In genomic region chr12:119390192-119390684, GRCm38 (mm10) we compare ENCODE assay signal across 8 mouse cellular contexts.
DNase-seq lines count a peak whose midpoint lies in the region; ATAC-seq and TF ChIP-seq lines count a peak whose summit lies in the region.

No protein-coding gene starts in this region.

- no peak overlapping the region for H3K9ac ChIP-seq in CH12.LX (ENCODE audit: insufficient read depth, low read depth)
- no peak overlapping the region for H3K9ac ChIP-seq in hindbrain, embryonic 12.5 days

- no peak for TF ChIP-seq CTCF in CH12.LX (conservative IDR thresholded peaks at IDR 0.05 in 1 of 2, IDR thresholded peaks at IDR 0.05 in 1 of 2; ENCODE audit: low read depth in 2 of 2, low read length in 2 of 2)
- TF ChIP-seq CTCF in embryonic fibroblast, embryonic 13.5 days (IDR thresholded peaks at IDR 0.05; ENCODE audit: borderline replicate concordance, insufficient read depth, low read length), result no peak

- 67% methylated on average over 3 of the region's 3 CpGs for WGBS in hindbrain, embryonic 12.5 days

- peaks cover 3 to 38% of the 10 kb centered on the region in 2 experiments; a peak in 2 of 4 replicates for H3K4me1 ChIP-seq in CH12.LX (ENCODE audit: control insufficient read depth in 1 of 2, insufficient read depth in 2 of 2)
- H3K4me1 ChIP-seq in embryonic fibroblast, embryonic 13.5 days (ENCODE audit: control insufficient read depth, insufficient read depth, low read length), result peaks cover 13% of the 10 kb centered on the region
- no peaks in the 10 kb centered on the region for H3K4me1 ChIP-seq in hindbrain, embryonic 12.5 days

- no peak for ATAC-seq in hindbrain, embryonic 12.5 days (ENCODE audit: low FRiP score)

- H3K27me3 ChIP-seq in CH12.LX (replicated peaks), result no peaks in the 10 kb centered on the region
- H3K27me3 ChIP-seq in hindbrain, embryonic 12.5 days, result no peaks in the 10 kb centered on the region

- no peak for TF ChIP-seq POLR2A in CH12.LX (IDR thresholded peaks at IDR 0.05; ENCODE audit: low read depth, low read length)
- no peak for TF ChIP-seq POLR2A in embryonic fibroblast, embryonic 13.5 days (IDR thresholded peaks at IDR 0.05; ENCODE audit: low read depth, low read length)

- TF ChIP-seq RAD21 in CH12.LX (IDR thresholded peaks at IDR 0.05; ENCODE audit: low read depth, low read length), result no peak

- intact Hi-C loops in heart, postnatal 36 days (cut with DNase I), result no loop called here

- H3K36me3 ChIP-seq in CH12.LX (replicated peaks in 1 of 2; ENCODE audit: control insufficient read depth in 1 of 2, insufficient read depth in 1 of 2, low read length in 1 of 2), result no peaks in the 10 kb centered on the region
- no peaks in the 10 kb centered on the region for H3K36me3 ChIP-seq in hindbrain, embryonic 12.5 days

- H3K4me2 ChIP-seq in CH12.LX (ENCODE audit: insufficient read depth, low read depth, poor library complexity, severe bottlenecking), result no peak overlapping the region
- H3K4me2 ChIP-seq in hindbrain, embryonic 12.5 days (replicated peaks), result no peak overlapping the region

- H3K27ac ChIP-seq in CH12.LX (ENCODE audit: insufficient read depth, low read depth), result no peak overlapping the region
- peak overlapping the region; percentile 77 for H3K27ac ChIP-seq in embryonic fibroblast, embryonic 13.5 days (ENCODE audit: insufficient read depth, low read length)
- H3K27ac ChIP-seq in hindbrain, embryonic 12.5 days, result no peak overlapping the region

- H3K9me3 ChIP-seq in CH12.LX (replicated peaks; ENCODE audit: low read length), result no peaks in the 10 kb centered on the region
- no peaks in the 10 kb centered on the region for H3K9me3 ChIP-seq in hindbrain, embryonic 12.5 days (replicated peaks)

- no peaks in the 10 kb centered on the region for H3K79me2 ChIP-seq in CH12.LX (replicated peaks; ENCODE audit: control insufficient read depth, extremely low read depth, insufficient read depth, poor library complexity, severe bottlenecking)

- TF ChIP-seq EP300 in CH12.LX (IDR thresholded peaks at IDR 0.05; ENCODE audit: low read length), result no peak

- dilution Hi-C loops in CH12.LX (cut with MboI; ENCODE audit: extremely low pct_ligation_motif_present, extremely low pct_unique_long_range_greater_than_20kb, low sequenced_read_pairs), result no loop called here

- in situ Hi-C loops in CH12.LX (cut with MboI; ENCODE audit: low pct_ligation_motif_present, low pct_unique_long_range_greater_than_20kb, low sequenced_read_pairs), result no loop called here

- no peak for DNase-seq in CH12.LX (ENCODE audit: extremely low read depth)
- DNase-seq in kidney, postnatal 4 days, result peak; percentile 17 to 18
- peak; percentile 13 for DNase-seq in ovary, postnatal 36 days (ENCODE audit: low spot score)
- DNase-seq in heart, postnatal 4 days, result no peak
- no peak for DNase-seq in c-Kit-positive CD71-positive TER-119-positive erythroid progenitor cells, embryonic 14.5 days (ENCODE audit: low spot score)
- DNase-seq in heart, postnatal 36 days, result no peak

- no peak overlapping the region for H3K4me3 ChIP-seq in CH12.LX (replicated peaks in 1 of 3; ENCODE audit: low read depth in 2 of 3, low read length in 2 of 3, poor library complexity in 1 of 3)
- H3K4me3 ChIP-seq in embryonic fibroblast, embryonic 13.5 days (ENCODE audit: insufficient read depth, low read length), result no peak overlapping the region
- H3K4me3 ChIP-seq in hindbrain, embryonic 12.5 days, result no peak overlapping the region

TF ChIP-seq in CH12.LX, 34 proteins besides CTCF, POLR2A, EP300 and RAD21:
- TF ChIP-seq HCFC1 (IDR thresholded peaks at IDR 0.05; ENCODE audit: low read depth, low read length) (0 out of 2 replicates have a peak, but pooled peaks have one; percentile 24), E2F4 (IDR thresholded peaks at IDR 0.05; ENCODE audit: insufficient replicate concordance, low read depth, low read length) (no peak)

Comparison
In these comparisons a context has a peak if more than half of its experiments do, and no peak if none do; other contexts are left out.
1. DNase-seq: peak in kidney, postnatal 4 days (2 of 2) and ovary, postnatal 36 days (single experiment); none in CH12.LX (single experiment), heart, postnatal 4 days (single experiment), c-Kit-positive CD71-positive TER-119-positive erythroid progenitor cells, embryonic 14.5 days (single experiment) and heart, postnatal 36 days (0 of 2).